Mouse (Mus musculus) midbrain, embryonic 15.5 days (tissue): ENCODE measurements at regions not wholly inside any gene's neighbourhood (a gene's known extent, or its start where the extent isn't known, plus 50 kb on each side); places are given as distances from the start of the nearest gene placed in this dataset.
A peak's percentile ranks its signal among the peaks of the same experiment; 100 is the strongest.
"Not testable (repeated sequence)": the region's sequence is repeated elsewhere in the genome, so short reads cannot be mapped to it uniquely, and the experiment has no call there.

Experiments
- ATAC-seq: fragments of 200-750 bp; cut with Nextera tagmentation; replicated peaks from 2 replicates; pipeline ENCODE4 v1.8.0; 2017; ENCODE audit warnings: moderate TSS enrichment
- H3K27ac ChIP-seq: fragments of 300-500 bp; sonication (generic); 2 replicates; pipeline ENCODE4 v1.5.1; 2015; ENCODE audit warnings: mild to moderate bottlenecking, inconsistent platforms
- H3K27me3 ChIP-seq: fragments of 300-500 bp; sonication (generic); replicated peaks from 2 replicates; pipeline ENCODE4 v1.6.1; 2015; ENCODE audit warnings: inconsistent platforms
- H3K36me3 ChIP-seq: fragments of 300-500 bp; sonication (generic); replicated peaks from 2 replicates; pipeline ENCODE4 v1.6.1; 2015; ENCODE audit warnings: inconsistent platforms
- H3K4me1 ChIP-seq: fragments of 300-500 bp; sonication (generic); 2 replicates; pipeline ENCODE4 v1.6.1; 2015; ENCODE audit warnings: inconsistent platforms
- H3K4me2 ChIP-seq: fragments of 300-500 bp; sonication (generic); 2 replicates; pipeline ENCODE4 v1.6.1; 2015; ENCODE audit warnings: inconsistent platforms, mild to moderate bottlenecking, moderate library complexity
- H3K4me3 ChIP-seq: fragments of 300-500 bp; sonication (generic); 2 replicates; pipeline ENCODE4 v1.5.1; 2015; ENCODE audit warnings: mild to moderate bottlenecking, inconsistent platforms
- H3K9ac ChIP-seq: fragments of 300-500 bp; sonication (generic); 2 replicates; pipeline ENCODE4 v1.6.1; 2015; ENCODE audit warnings: mild to moderate bottlenecking, inconsistent platforms
- H3K9me3 ChIP-seq: fragments of 300-500 bp; sonication (generic); 2 replicates; pipeline ENCODE4 v1.6.1; 2016; ENCODE audit warnings: inconsistent platforms
- WGBS: fragments of 180-500 bp; shearing (Covaris S2); methylation state at CpG from one replicate; pipeline ENCODE4 v1.1.7; 2015; ENCODE audit warnings: mixed read lengths; 5-methylcytosine and 5-hydroxymethylcytosine counted together

DNA sequence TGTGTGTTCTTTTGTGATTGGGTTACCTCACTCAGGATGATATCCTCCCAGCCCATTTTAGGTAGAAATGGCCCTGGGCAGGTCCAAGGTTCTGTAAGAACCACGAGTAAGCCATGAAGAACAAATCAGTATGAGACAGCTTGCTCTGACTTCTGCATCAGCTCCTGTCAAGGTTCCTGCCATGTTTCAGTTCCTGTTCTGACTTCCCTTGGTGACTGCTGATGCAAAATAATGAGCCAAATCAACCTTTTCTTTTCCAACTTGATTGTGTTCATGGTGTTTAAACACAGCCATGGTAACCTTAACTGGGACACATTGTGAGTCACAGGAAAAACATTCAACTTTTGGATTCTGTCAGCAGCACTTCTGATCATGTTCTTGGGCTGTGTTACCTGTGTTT lies 667.4 kb upstream of the Igfbp7 start:
- Histone ChIP-seq H3K4me3 (no peak overlapping the region), H3K9me3 (no peaks in the 10 kb centered on the region), H3K4me1 (no peaks in the 10 kb centered on the region), H3K36me3 (no peaks in the 10 kb centered on the region), H3K27me3 (no peaks in the 10 kb centered on the region), H3K4me2 (no peak overlapping the region), H3K27ac (no peak overlapping the region), H3K9ac (no peak overlapping the region)
- WGBS = 59% methylated on average over 1 of the region's 1 CpGs
- ATAC-seq = no peak

DNA sequence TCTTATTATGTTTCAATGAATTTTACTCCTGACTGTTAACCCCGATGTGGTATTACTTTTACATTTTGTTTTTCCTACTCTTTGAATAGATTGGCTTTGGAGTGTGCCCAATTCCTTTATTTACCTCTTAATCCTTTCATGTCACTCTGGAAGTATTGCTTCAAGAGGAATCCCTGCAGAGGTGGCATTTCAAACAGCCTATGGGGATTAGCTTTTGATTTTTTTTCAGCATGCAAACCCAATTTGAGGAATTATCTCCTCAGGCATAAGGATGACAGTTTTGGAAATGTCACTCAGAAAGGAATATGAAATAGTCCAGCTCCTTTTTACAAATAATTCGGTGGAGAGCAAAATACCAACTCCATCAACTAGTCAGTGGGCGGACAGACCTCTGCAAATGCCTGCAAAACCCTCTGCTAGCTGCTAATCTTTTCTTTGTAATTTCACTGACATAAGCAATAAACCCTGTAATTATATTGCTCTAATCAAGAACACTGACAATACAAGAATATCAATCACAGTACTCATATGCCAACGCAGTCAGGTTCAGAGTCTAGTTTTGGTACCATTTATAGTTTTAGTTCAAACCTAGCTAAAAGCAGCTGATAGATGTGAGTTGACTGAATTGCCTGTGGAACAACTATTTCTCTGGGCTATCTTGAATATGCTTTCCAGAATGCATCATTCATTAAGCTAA lies 624.9 kb upstream of the Igfbp7 start:
- H3K9ac ChIP-seq = no peak overlapping the region
- H3K27ac ChIP-seq = 0 out of 2 replicates have a peak overlapping the region, but pooled peaks have one; percentile 2
- peak; percentile 72 for ATAC-seq
- no peaks in the 10 kb centered on the region for H3K9me3 ChIP-seq
- no peaks in the 10 kb centered on the region for H3K4me1 ChIP-seq
- H3K4me2 ChIP-seq = no peak overlapping the region
- no peak overlapping the region for H3K4me3 ChIP-seq
- no peaks in the 10 kb centered on the region for H3K36me3 ChIP-seq
- H3K27me3 ChIP-seq = no peaks in the 10 kb centered on the region
- 31% methylated on average over 4 of the region's 4 CpGs for WGBS

DNA sequence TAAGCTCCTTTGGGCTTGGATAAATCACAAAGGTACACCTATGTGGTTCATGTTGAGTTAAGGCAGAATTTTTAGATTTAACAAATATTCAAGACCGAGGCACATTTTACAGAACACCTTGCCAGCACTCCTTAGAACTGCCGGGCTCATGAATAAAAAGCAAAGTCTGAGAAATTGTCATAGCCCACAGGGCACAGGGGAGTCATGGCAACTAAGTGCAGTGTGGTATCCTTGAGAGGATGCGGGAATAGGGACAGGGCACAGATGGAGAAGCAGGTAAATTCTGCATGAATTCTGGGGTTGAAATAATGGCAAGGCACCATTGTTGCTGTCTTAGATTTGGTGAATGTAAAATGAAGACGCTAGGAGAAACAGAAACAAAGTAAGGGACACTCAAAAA lies 609.7 kb upstream of the Igfbp7 start:
- no peaks in the 10 kb centered on the region for H3K9me3 ChIP-seq
- H3K9ac ChIP-seq = no peak overlapping the region
- peak; percentile 66; the same call in 1 of the 2 replicates for ATAC-seq
- H3K36me3 ChIP-seq = no peaks in the 10 kb centered on the region
- no peaks in the 10 kb centered on the region for H3K27me3 ChIP-seq
- no peaks in the 10 kb centered on the region for H3K4me1 ChIP-seq
- H3K27ac ChIP-seq = no peak overlapping the region
- H3K4me3 ChIP-seq = no peak overlapping the region
- WGBS = 71% methylated on average over 4 of the region's 4 CpGs
- H3K4me2 ChIP-seq = no peak overlapping the region

DNA sequence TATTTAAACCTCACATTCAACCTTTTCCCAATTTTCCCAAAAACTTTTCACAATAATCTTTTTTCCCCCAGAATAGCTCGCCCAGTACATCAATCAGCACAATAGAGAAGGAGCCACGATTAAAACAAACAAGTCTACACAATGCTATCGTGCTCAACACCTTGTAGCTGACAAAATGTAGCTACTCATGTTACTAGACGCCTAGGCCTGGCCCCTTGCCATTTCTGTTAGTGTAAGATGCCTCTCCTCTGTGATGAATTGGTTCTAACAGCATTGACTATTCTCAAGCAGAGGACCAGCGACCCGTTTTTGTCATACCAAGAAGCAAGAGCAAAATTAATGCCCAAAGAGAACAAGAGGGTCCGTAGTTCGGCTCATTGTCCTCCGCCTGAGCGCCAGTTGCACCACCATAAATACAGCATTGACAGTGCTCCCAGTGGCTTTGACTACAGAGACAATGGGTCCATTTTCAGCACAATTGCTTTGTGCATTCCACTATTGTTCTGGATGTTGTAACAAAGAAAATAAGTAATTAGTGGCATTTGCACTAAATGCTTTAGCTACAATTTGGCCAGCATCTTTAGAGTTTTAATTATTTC lies 578.7 kb upstream of the Igfbp7 start:
- H3K9me3 ChIP-seq = no peaks in the 10 kb centered on the region
- WGBS = 66% methylated on average over 10 of the region's 10 CpGs
- H3K36me3 ChIP-seq = no peaks in the 10 kb centered on the region
- no peak overlapping the region for H3K27ac ChIP-seq
- H3K4me3 ChIP-seq = no peak overlapping the region
- no peak for ATAC-seq
- H3K27me3 ChIP-seq = no peaks in the 10 kb centered on the region
- no peak overlapping the region for H3K9ac ChIP-seq
- no peaks in the 10 kb centered on the region for H3K4me1 ChIP-seq
- H3K4me2 ChIP-seq = no peak overlapping the region

DNA sequence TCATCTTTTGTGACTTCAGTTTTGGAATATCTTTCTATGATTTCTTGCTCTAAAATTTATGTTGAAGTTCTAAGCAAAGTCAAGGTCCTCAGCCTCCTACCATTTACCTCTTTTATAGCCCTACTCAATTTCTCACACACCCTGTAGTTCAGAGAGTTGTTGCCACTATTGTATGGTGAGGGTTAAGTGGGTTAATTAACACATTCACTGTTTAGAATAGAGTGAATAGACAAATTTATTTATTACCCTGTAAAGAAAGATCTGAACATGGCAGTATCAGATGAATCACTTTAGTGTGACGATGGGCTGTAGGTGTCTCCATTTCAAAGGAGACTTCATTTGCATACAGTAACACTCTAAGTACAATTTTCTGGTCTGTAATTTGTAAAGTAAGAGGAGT lies 577.4 kb upstream of the Igfbp7 start:
- H3K27me3 ChIP-seq = no peaks in the 10 kb centered on the region
- H3K9ac ChIP-seq = no peak overlapping the region
- 64% methylated on average over 1 of the region's 1 CpGs for WGBS

DNA sequence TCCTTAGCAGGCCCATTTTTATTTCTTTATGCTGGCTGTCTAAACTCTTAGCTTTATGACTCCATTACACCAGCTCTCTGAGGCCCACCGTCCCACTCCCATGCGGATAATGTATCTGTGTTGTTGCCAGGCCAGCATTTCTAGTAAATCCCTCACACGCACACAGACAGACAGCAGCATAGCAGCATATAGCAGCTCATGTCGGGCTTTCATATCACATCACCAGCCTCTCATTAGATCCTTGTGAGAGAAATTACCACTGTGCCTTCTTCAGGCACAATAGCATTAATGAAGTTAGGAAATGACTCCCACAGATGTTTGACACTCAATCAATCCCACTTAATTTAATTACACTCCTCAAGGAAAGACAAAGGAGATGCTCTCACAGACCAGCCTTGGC lies 532.2 kb upstream of the Igfbp7 start:
- H3K27me3 ChIP-seq, H3K4me3 ChIP-seq, H3K4me2 ChIP-seq, ATAC-seq, H3K9ac ChIP-seq, H3K9me3 ChIP-seq, H3K4me1 ChIP-seq, H3K36me3 ChIP-seq, H3K27ac ChIP-seq: not testable (repeated sequence)
- WGBS = 67% methylated on average over 4 of the region's 4 CpGs

More for the DNA sequence above, 577.4 kb upstream of the Igfbp7 start:
- Histone ChIP-seq H3K9me3 (no peaks in the 10 kb centered on the region), H3K4me1 (no peaks in the 10 kb centered on the region), H3K4me3 (no peak overlapping the region), H3K4me2 (no peak overlapping the region), H3K27ac (no peak overlapping the region), H3K36me3 (no peaks in the 10 kb centered on the region)
- no peak for ATAC-seq

DNA sequence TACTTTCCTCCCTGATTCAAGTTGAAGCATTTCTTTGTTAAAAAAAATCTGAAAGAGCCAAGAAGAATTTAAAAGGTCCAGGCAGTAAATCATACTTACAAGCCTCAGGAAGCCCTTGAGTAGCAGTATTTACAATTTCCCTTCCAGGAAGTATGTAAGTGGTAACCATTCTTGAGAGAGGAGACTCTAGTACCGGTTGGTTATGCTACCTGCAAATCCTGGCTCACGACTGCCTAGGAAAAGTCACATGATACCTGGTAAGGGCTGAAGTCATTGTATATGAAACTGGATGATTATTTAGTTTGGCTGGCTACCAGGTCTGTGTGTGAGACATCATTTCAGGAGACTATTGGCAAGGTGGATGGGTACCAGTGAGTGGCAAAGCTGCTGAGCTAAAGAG lies 524.0 kb upstream of the Igfbp7 start:
- no peaks in the 10 kb centered on the region for H3K9me3 ChIP-seq
- no peaks in the 10 kb centered on the region for H3K4me1 ChIP-seq
- no peak overlapping the region for H3K9ac ChIP-seq
- H3K36me3 ChIP-seq = no peaks in the 10 kb centered on the region
- no peak for ATAC-seq
- H3K4me2 ChIP-seq = no peak overlapping the region
- no peak overlapping the region for H3K27ac ChIP-seq
- H3K4me3 ChIP-seq = no peak overlapping the region
- no peaks in the 10 kb centered on the region for H3K27me3 ChIP-seq
- WGBS = 85% methylated on average over 2 of the region's 2 CpGs

DNA sequence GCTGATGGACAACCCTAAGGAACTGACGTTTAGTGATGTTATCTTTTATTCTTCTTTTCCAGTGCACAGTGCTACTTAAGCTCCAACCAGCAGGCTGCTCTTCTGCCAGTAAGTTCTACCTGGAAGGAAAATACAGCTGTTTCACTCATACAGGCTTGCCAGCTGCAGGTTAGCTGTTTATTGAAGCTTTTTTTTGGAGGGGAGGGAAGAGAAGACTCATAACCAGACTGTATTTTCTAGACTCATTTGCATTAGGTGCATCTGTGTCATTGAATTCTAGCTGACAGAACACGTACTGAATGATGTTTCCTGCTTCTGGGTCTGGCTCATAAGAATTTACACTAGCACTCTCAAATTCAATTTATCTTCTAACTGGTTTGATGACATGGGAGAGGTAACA lies 513.3 kb upstream of the Igfbp7 start:
- Histone ChIP-seq H3K27ac (no peak overlapping the region), H3K4me3 (no peak overlapping the region), H3K36me3 (no peaks in the 10 kb centered on the region), H3K4me1 (peaks cover 7% of the 10 kb centered on the region), H3K9me3 (no peaks in the 10 kb centered on the region), H3K27me3 (no peaks in the 10 kb centered on the region), H3K4me2 (no peak overlapping the region), H3K9ac (no peak overlapping the region)
- ATAC-seq = no peak
- WGBS = 65% methylated on average over 2 of the region's 2 CpGs

DNA sequence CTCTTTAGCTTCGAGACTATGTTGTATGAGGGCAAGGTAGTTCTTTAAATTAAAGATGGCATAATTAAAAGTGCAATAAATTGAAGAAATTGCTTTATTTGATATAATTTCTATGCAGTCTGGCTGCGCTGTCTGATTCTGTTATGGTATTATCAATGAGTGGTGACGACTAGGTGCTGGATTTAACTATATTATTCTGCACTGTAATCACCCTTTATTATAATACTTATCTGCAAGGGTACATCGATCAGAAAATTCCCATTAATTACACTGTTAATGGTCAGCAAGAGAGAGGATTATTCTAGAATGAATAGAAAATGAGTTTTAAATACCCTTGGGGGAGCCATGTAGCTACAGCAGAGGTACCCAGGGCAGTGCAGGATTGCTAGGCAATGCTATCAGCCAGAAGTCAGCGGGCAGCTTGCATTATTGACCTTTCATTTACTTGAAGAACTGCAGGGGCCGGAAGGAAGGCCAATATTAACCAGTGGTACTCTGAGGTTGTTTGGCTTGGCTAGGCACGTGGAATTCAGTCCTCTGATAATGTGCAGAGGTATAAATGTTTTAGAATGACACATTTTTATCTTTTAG lies 509.3 kb upstream of the Igfbp7 start:
- WGBS = 33% methylated on average over 7 of the region's 7 CpGs
- Histone ChIP-seq H3K4me1 (peaks cover 7% of the 10 kb centered on the region), H3K4me3 (no peak overlapping the region), H3K27me3 (no peaks in the 10 kb centered on the region), H3K4me2 (no peak overlapping the region), H3K27ac (no peak overlapping the region), H3K9ac (no peak overlapping the region), H3K9me3 (no peaks in the 10 kb centered on the region), H3K36me3 (no peaks in the 10 kb centered on the region)
- ATAC-seq = peak; percentile 45; the same call in 1 of the 2 replicates

DNA sequence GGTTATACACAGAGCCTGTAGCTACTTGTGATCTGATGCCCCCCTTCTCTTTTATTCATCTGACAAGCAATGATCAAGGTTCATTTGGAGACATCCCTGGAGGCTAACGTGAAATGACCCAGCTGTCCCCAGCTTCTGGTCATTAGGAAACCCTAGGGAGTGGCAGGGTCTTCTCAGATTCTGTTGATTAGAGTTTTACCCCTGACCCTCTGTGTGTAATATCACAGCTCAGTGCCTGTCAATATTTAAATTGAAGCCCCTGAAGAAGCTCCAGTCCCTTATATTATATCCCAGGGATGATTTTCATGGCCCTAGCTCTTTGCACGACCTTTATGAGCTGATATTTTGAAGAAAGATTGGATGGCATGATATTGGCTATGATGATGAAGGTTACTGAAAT lies 508.5 kb upstream of the Igfbp7 start:
- no peaks in the 10 kb centered on the region for H3K27me3 ChIP-seq
- no peak overlapping the region for H3K4me3 ChIP-seq
- ATAC-seq = no peak
- 49% methylated on average over 2 of the region's 2 CpGs for WGBS
- no peak overlapping the region for H3K4me2 ChIP-seq
- H3K27ac ChIP-seq = no peak overlapping the region
- no peaks in the 10 kb centered on the region for H3K9me3 ChIP-seq
- H3K9ac ChIP-seq = no peak overlapping the region
- no peaks in the 10 kb centered on the region for H3K36me3 ChIP-seq
- peaks cover 7% of the 10 kb centered on the region for H3K4me1 ChIP-seq

DNA sequence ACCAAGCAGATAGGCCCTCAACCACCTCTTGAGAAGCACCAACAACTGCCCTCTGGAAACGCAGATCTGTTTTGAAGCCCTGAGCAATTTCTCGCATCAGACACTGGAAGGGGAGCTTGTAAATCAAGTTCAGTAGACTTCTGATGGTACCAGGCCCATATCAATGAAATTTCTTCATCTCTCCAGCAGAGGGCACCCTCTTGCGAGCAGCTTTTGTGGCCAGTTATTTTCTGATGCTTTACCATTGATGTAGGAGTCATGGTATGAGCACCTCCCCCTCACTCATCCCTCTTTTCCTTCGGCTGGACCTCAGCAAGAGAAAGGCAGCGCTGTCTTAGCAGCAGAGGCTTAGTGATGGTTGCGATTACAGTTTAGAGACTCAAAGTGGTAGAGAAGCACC lies 501.4 kb upstream of the Igfbp7 start:
- ATAC-seq = no peak
- Histone ChIP-seq H3K9ac (no peak overlapping the region), H3K27me3 (no peaks in the 10 kb centered on the region), H3K4me3 (no peak overlapping the region), H3K36me3 (no peaks in the 10 kb centered on the region), H3K27ac (no peak overlapping the region), H3K9me3 (no peaks in the 10 kb centered on the region), H3K4me2 (no peak overlapping the region), H3K4me1 (no peaks in the 10 kb centered on the region)
- WGBS = 53% methylated on average over 6 of the region's 6 CpGs

DNA sequence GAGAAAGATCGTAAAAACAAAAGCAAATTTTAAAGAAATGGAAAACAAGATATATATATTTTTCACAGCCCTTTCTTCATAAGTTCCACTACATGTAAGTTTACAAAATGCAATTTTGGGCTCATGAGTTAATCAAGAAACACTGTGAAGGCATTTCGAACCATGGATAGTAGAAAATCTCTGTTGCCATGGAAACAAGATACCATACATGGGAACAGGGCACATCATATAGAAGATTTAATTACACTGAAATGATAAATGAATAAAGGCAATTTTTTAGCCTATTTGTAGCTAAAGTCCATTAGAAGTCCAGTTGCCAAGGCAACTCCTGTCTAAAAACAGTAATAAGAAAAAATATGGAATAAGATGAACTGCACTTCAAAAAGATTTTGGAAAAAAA lies 484.2 kb upstream of the Igfbp7 start:
- not testable (repeated sequence) for H3K27me3 ChIP-seq, H3K4me2 ChIP-seq, H3K9ac ChIP-seq, H3K36me3 ChIP-seq, H3K4me1 ChIP-seq, H3K4me3 ChIP-seq, H3K9me3 ChIP-seq, H3K27ac ChIP-seq
- WGBS = 59% methylated on average over 2 of the region's 2 CpGs
- peak; percentile 70; the same call in 1 of the 2 replicates for ATAC-seq

DNA sequence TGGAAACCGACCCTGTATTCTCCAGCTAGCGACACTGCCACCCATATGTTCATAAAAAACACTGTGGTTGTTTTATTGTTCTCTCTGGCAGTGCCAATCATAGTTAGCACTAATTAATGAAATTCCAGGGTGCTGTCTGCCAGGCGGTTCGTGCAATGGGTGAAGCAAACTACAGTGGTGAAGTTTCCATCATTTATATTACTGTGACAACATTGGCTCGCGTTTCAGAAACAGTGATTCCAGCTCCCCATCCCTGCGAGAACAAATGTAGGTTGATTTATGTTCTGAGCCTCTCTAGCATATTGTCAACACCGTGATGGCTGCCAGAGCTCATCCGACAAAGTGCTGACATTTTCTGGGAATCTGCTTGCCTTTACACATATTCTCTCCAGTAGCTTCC lies 480.7 kb upstream of the Igfbp7 start:
- WGBS = 82% methylated on average over 9 of the region's 9 CpGs
- H3K4me1 ChIP-seq = 0 out of 2 replicates have a peak, but pooled peaks cover 3% of the 10 kb centered on the region
- H3K36me3 ChIP-seq = no peaks in the 10 kb centered on the region
- no peak overlapping the region for H3K27ac ChIP-seq
- H3K9ac ChIP-seq = no peak overlapping the region
- no peak overlapping the region for H3K4me3 ChIP-seq
- no peak for ATAC-seq
- no peaks in the 10 kb centered on the region for H3K9me3 ChIP-seq
- H3K27me3 ChIP-seq = no peaks in the 10 kb centered on the region
- no peak overlapping the region for H3K4me2 ChIP-seq
